Mouse (Mus musculus): ENCODE measurements at regions not wholly inside any gene's neighbourhood (a gene's known extent, or its start where the extent isn't known, plus 50 kb on each side); places are given as distances from the start of the nearest gene placed in this dataset.

GRCm38 (mm10) chr9:41765816-41766532 lies 358.1 kb downstream of the Sorl1 start:
- DNase-seq (ENCODE audit: low spot score) = no peak

GRCm38 (mm10) chr9:41761050-41761576 lies 363.0 kb downstream of the Sorl1 start:
- DNase-seq (ENCODE audit: low spot score) = no peak

GRCm38 (mm10) chr9:41754434-41755002 lies 369.6 kb downstream of the Sorl1 start:
- DNase-seq (ENCODE audit: low spot score) = no peak

- DNase-seq (ENCODE audit: low spot score) = no peak
Measured at GRCm38 (mm10) chr9:41745979-41746647, 378.0 kb downstream of the Sorl1 start.

GRCm38 (mm10) chr9:41741500-41741899 lies 382.6 kb downstream of the Sorl1 start:
- no peak for DNase-seq (ENCODE audit: low spot score)

- no peak for DNase-seq (ENCODE audit: low spot score)
Measured at GRCm38 (mm10) chr9:41740536-41740935, 383.6 kb downstream of the Sorl1 start.

- no peak for DNase-seq (ENCODE audit: low spot score)
Measured at GRCm38 (mm10) chr9:41737671-41738070, 386.4 kb downstream of the Sorl1 start.

GRCm38 (mm10) chr9:41736881-41737280 lies 387.2 kb downstream of the Sorl1 start:
- DNase-seq (ENCODE audit: low spot score) = no peak

- DNase-seq (ENCODE audit: low spot score) = no peak
Measured at GRCm38 (mm10) chr9:41736234-41736859, 387.8 kb downstream of the Sorl1 start.

- DNase-seq (ENCODE audit: low spot score) = peak; percentile 6
Measured at GRCm38 (mm10) chr9:41735448-41736233, 388.5 kb downstream of the Sorl1 start.

GRCm38 (mm10) chr9:41734925-41735447 lies 389.1 kb downstream of the Sorl1 start:
- no peak for DNase-seq (ENCODE audit: low spot score)

- no peak for DNase-seq (ENCODE audit: low spot score)
Measured at GRCm38 (mm10) chr9:41721609-41722008, 402.5 kb downstream of the Sorl1 start.

GRCm38 (mm10) chr9:41715231-41715630 lies 408.9 kb downstream of the Sorl1 start:
- no peak for DNase-seq (ENCODE audit: low spot score)

GRCm38 (mm10) chr9:41705972-41706371 lies 418.1 kb downstream of the Sorl1 start:
- no peak for DNase-seq (ENCODE audit: low spot score)

- no peak for DNase-seq (ENCODE audit: low spot score)
Measured at GRCm38 (mm10) chr9:41705461-41705903, 418.6 kb downstream of the Sorl1 start.

GRCm38 (mm10) chr9:41703091-41703490 lies 421.0 kb downstream of the Sorl1 start:
- DNase-seq (ENCODE audit: low spot score) = no peak

- DNase-seq (ENCODE audit: low spot score) = no peak
Measured at GRCm38 (mm10) chr9:41700683-41701082, 423.4 kb downstream of the Sorl1 start.

- DNase-seq (ENCODE audit: low spot score) = no peak
Measured at GRCm38 (mm10) chr9:41699031-41699430, 425.1 kb downstream of the Sorl1 start.

- DNase-seq (ENCODE audit: low spot score) = no peak
Measured at GRCm38 (mm10) chr9:41697611-41698467, 426.3 kb downstream of the Sorl1 start.

GRCm38 (mm10) chr9:41697160-41697559 lies 426.9 kb downstream of the Sorl1 start:
- DNase-seq (ENCODE audit: low spot score) = no peak
